Comparison of ENCODE assay signal across 8 mouse cellular contexts in the genomic region with DNA sequence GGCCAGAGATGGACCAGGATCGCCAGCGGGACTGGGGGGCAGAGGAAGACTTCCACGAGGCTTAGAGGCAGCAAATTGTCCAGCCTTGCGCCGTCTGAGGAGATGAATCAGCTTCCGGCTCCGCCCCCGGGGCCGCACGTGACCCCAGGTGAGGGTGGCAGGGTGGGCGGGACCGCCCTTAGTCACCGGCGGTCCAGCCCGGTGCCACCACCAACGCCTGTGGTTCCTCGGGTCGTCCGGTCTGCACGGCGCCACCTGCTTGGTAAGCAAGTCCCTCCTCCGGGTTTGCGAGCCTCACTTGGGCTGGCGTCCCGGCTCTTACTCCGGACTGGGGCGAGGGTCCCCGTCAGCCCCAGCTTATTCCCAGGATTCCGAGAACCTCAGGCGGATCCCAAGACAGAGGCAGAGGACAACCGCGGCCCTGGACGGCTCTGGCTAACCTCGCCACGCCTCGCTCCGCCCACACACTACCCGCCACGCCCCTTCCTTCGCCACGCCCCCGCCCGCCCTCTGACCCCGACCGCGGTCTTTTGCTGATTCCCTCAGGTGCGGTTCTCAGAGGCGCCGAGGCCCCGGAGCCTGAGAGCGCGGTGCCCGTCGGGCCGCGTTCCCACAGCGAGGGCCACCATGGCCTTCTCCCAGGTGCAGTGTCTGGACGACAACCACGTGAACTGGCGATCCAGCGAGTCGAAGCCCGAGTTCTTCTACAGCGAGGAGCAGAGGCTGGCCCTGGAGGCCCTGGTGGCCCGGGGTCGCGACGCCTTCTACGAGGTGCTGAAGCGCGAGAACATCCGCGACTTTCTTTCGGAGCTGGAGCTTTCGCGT. TPM values are rescaled to one million over a fixed set of nuclear protein-coding genes. Genes with fewer than 3 reads are reported as not detected.
DNase-seq lines count a peak whose midpoint lies in the region; ATAC-seq lines count a peak whose summit lies in the region.

A gene (plus strand): TSS at position 185 of the 825 bp plus-strand sequence.

- ATAC-seq in erythroid progenitor cell, adult 5-6 weeks (replicated peaks; ENCODE audit: low FRiP score, poor library complexity, severe bottlenecking) = peak; percentile 73
- ATAC-seq in megakaryocyte-erythroid progenitor cell, adult 5-6 weeks (replicated peaks; ENCODE audit: low FRiP score, low TSS enrichment, poor library complexity, severe bottlenecking) = peak; percentile 16; the same call in 1 of the 2 replicates

- intact Hi-C loops in heart, postnatal 14 days (cut with DNase I) = no loop called here

- DNase-seq in adrenal gland, postnatal 10 days = peak; percentile 83
- DNase-seq in heart, postnatal 14 days = peak; percentile 33 to 56
- peak; percentile 84 to 89 for DNase-seq in kidney, postnatal 4 days
- DNase-seq in spleen, postnatal 4 days (ENCODE audit: low spot score in 2 of 2) = peak; percentile 89 to 95
- no peak for DNase-seq in cerebellum, adult 8-10 months
- no peak for DNase-seq in frontal cortex, postnatal 36 days (ENCODE audit: low spot score in 2 of 2)

RNA-seq across cellular contexts. Expression of the gene that starts here (rescaled TPM):
- under 1 TPM; 0.78 to 0.85 TPM for total RNA-seq in adrenal gland, postnatal 10 days (2021)
- not detected in 2 replicates for total RNA-seq in erythroid progenitor cell, adult 5-6 weeks (2015; ENCODE audit: low replicate concordance)
- 0.64 TPM in 1 of 2 replicates, not detected in the other for total RNA-seq in erythroid progenitor cell, adult 5-6 weeks (2017; ENCODE audit: low replicate concordance)
- total RNA-seq in heart, postnatal 14 days (2021) = under 1 TPM; 0.07 to 0.24 TPM
- total RNA-seq in megakaryocyte-erythroid progenitor cell, adult 5-6 weeks (2014; fragmentation: Nextera tagmentation) = not detected in 2 replicates
- total RNA-seq in megakaryocyte-erythroid progenitor cell, adult 5-6 weeks (2017) = not detected in 2 replicates

Comparison
In these comparisons a context has a peak if more than half of its experiments do, and no peak if none do; other contexts are left out.
1. Peak in DNase-seq in adrenal gland, postnatal 10 days; RNA of the gene not detected or under 1 TPM.
2. Peak in ATAC-seq in erythroid progenitor cell, adult 5-6 weeks; RNA of the gene not detected or under 1 TPM.
3. Peak in DNase-seq in heart, postnatal 14 days; RNA of the gene not detected or under 1 TPM.
4. Peak in ATAC-seq in megakaryocyte-erythroid progenitor cell, adult 5-6 weeks; RNA of the gene not detected or under 1 TPM.
5. DNase-seq: peak in kidney, postnatal 4 days (2 of 2) and spleen, postnatal 4 days (2 of 2); none in cerebellum, adult 8-10 months (single experiment) and frontal cortex, postnatal 36 days (0 of 2).